Mouse (Mus musculus): Measurements from ENCODE around the gene Rprd1b. TPM values are rescaled to one million over a fixed set of nuclear protein-coding genes. Genes with fewer than 3 reads are reported as not detected.

Rprd1b gene
- polyA plus RNA-seq (2012; rRNA removed; ENCODE audit: low replicate concordance) = 19.8 and 28.0 TPM in 2 replicates

GRCm38 (mm10) chr2:158028354-158028863, at the start of gene Rprd1b, which contains the start of gene Tti1:
Rprd1b (plus strand) TSS chr2:158028497.
Tti1 (minus strand) TSS chr2:158028433.

GRCm38 (mm10) chr2:158146223-158146622, 117.9 kb downstream of the Rprd1b start, which contains the start of gene Tgm2:
Tgm2 (minus strand) TSS chr2:158146436.

Other genes starting within 250 kb of the Rprd1b start
- not detected in 2 replicates for gene Vstm2l, start 113.8 kb upstream of the Rprd1b start, polyA plus RNA-seq (2012; rRNA removed; ENCODE audit: low replicate concordance)
- 17.4 and 24.9 TPM in 2 replicates for gene Tti1, start 64 bp upstream of the Rprd1b start, polyA plus RNA-seq (2012; rRNA removed; ENCODE audit: low replicate concordance)
- 362 and 382 TPM in 2 replicates for gene Tgm2, start 117.9 kb downstream of the Rprd1b start, polyA plus RNA-seq (2012; rRNA removed; ENCODE audit: low replicate concordance)
- 3.3 and 3.4 TPM in 2 replicates for gene D630003M21Rik, start 200.7 kb downstream of the Rprd1b start, polyA plus RNA-seq (2012; rRNA removed; ENCODE audit: low replicate concordance)
- not detected in 2 replicates for gene Bpi, start 229.6 kb downstream of the Rprd1b start, polyA plus RNA-seq (2012; rRNA removed; ENCODE audit: low replicate concordance)

Measured in mammary gland, adult 2 months (tissue).